Mouse (Mus musculus): ENCODE results near the gene Abcg5.

Abcg5 gene

DNA sequence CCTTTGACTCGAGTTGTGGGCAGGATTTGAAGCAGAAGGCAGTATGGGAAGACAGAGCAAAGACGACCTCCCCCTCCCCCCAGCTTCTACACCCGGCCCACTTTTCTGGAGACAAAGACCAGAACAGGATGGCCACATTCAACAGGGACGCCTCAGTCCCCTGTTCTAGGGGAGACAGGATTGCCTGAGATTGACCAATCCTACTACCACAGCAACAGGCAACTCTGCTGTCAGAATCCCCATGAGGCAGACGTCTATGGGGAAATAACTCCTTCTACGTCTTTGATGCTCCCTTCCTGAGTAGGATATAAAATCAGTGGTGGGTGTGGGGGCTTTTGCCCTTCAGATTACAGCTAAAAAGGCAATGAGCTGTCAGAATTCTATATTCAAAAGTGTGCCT lies 1.5 kb upstream of the Abcg5 start:
- no peak for DNase-seq

DNA sequence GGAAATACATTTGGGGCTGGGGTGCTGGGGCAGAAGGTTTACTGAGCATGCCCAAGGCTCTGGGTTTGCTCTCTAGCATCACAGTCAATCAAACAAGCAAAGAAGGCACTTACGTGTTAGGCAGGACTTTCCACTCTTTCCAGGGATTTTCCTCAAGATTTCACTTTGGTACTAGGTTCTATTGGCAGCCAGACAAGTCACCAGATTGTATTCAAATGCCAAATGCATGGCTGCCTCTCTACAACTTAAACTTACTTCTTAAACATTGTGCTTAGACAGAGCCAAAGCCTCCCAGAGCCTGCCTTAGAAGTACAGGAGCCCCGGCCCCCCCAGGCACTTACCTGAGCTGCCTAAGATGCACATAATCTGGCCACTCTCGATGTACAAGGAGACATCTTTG lies 1.1 kb downstream of the Abcg5 start:
- DNase-seq, result no peak

DNA sequence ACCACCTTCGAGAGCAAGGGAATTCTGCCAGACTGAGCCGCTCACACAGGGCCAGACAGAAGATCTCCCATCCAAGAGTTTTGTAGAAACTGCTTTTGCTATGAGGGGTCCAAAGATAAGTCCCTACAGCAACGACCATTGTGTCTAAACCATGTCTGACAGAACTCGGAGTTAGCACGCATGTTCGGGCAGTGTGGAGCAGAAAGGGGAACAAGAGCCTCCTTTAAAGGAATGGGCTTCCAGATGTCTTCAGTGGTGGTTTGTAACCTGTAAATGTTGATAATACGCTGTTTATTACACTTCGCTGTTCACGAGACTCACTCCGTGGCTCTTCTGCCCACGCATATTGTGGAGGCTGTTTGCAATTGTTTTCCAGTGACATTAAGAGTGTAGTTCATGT lies 5.2 kb downstream of the Abcg5 start:
- DNase-seq, result no peak

DNA sequence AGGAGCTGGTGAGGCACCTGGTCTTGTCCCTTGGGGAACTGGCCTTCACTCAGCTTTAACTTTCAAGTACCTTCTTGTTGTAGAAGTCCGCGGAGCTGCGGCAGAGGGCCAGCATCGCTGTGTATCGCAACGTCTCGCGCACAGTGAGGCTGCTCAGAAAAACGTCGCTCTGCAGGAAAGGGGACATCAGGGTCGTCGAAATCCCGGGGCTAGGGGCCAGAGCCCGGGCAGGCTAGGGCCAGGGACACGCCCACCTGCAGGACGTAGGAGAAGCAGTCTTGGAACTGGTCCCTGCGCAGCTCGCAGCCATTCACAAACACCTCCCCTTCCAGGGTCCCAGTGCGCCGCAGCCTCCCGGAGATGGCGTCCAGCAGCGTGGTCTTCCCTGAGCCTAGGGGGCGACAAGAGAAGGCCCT lies 6.9 kb downstream of the Abcg5 start, which contains the start of gene Abcg8:
TSS of gene Abcg8 (plus strand) at position 352 of the 416 bp plus-strand sequence.
- DNase-seq, result peak; percentile 61

DNA sequence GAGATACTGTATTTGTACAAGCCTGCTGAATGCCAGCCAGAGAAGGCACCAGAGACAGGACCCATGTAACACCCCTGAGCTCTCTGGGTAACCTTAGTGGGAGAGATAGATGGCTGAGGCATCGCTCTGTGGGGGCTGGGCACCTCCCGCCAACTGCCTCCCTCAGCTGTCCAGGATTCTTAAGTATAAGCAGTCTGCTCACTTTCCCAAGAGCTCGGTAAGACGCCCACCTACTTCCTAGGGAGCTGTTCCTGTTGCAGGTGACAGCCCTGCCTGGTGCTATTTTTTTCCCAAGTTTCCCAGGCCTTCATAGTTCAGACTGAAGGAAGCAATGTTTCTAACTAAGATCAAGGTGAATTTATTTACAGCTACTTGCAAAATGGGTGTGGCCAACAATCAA lies 7.6 kb downstream of the Abcg5 start:
- no peak for DNase-seq

DNA sequence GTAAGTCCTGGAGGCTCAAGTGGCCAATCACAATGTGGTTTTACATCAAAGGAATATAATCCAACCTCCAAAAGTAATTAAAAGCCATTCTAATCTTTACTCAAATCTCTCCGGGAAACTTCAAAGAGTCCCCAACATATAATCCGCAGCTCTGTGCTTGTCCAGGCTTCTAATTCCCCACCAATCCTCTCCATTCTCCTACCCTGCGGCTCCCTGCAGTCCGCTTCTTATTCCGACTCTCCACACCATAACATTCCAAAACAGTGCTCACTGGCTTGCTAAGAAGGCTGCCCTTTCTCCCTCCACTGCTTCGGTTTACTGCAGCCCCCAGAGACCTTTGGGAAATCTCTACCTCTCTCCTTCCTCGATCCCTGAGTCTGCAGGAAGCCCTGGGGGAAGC lies 8.8 kb downstream of the Abcg5 start:
- DNase-seq, result no peak

DNA sequence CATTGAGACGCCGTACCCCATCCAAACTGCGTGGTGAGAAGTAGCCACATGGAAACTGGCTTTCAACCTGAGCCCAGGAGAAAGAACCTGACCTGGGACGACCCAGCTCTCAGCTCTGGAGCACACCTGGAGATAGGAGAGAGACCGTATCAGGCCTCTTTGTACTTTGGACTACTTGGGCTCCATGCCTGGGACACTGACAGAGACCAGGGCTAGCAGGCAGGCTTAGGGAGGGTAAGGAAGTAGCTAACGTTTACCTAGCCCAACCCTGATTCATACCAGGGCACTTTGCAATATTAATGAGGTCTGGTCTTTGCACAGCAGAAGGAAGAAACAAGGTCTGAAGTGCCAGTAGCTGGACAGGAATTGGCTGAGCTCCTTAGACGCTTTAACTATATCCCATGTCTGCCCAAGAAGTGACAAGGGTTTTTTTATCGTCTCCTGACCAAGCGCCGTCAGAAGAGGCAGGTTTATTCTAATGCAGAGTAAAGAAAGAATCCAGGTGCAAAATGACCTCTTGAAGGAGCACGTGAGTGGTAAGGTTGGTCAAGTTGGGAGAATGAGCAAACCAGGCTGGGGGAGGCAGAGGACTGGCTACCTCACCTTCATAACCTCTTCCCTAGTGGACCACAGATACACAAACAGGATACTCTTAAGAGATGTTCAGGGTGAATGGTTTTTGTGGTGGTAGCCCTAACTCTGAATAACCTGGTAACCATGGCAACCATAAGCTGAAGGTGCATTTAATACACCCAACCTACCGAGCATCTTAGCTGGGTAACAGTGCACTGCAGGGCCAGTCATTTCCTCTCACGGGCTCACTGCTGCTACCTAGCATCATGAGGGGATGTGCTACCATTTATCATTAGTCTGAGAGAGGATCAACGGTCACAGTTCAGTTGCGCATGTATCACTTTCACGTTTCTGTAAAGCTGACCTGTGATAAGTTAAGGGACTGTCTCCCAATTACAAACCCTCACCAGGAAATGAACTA lies 10.1 kb downstream of the Abcg5 start:
- peak; percentile 45 for DNase-seq

DNA sequence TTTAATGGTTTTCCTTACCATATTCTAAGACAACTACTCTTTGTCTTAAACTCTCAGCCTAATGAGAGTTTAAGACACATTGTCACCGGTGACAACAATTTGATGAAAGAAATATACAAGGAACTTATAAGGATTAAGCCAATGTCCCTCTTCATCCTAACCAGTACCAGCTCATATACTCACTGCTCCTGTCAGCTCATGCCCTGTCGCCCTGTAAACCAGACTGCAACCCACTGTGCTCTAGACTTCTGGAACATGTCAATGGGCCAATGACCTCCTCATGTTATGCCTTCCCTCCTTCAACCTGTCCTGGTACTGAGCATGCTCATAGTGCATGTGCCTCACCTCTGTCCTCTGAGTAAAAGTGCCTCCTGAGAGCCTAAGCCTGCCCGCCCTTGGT lies 15.0 kb downstream of the Abcg5 start:
- no peak for DNase-seq

DNA sequence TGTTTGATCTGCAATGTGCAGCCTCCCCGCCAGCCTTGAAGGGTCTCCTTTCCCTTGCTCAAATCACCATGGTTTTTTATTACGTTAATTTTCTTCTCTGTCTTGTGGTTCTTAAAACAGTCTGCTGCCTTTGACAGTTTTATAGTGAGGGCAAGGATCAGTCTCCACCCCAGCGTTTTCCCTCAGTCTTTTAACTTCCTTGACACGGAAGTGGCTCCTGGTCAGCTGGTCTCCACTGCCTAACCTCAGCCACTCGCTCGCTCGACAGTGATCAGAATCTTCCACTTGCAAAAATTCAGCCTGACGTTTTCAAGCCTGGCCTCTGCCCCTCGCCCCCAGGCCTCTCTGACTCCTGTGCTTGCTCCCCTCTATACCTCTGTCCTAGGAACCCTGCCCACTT lies 17.1 kb downstream of the Abcg5 start:
- peak; percentile 44 for DNase-seq

DNA sequence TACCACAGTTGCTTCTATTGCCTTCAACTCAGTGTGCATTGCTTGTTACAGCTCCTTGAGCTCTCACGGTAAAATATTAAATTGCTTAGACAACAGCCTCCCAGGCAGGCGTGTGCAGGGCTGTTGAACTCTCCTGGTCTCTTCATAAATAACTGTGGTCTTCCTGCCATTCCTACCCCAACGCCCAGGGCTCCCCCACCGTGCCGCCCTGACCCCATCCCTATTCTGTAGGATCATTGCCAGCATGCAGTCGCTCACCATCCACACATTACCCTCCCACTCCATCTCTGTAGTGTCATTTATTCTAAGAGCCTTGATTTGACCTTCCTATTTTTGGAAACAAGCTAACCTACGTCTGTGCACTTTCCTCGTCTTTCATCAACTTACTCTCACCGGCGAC lies 17.8 kb downstream of the Abcg5 start:
- DNase-seq, result no peak

DNA sequence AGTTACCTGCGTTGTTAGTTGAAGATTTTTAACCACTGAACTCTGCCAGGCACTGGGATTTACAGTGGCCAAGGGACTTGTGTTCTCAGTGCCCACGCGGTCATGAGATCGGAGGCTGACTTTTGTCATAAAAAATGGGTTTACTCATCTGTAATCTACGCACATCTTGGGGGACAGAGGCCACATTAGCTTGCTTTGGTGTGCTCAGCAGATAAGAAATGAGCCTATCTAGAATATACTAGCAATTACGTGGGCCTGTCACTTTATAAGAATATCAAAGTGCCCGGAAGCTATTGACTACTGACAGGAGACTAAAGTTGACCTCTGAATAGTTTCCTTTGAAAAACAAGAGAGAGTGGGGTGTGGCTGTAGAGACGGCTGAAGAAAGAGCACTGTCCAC lies 23.9 kb downstream of the Abcg5 start:
- no peak for DNase-seq

DNA sequence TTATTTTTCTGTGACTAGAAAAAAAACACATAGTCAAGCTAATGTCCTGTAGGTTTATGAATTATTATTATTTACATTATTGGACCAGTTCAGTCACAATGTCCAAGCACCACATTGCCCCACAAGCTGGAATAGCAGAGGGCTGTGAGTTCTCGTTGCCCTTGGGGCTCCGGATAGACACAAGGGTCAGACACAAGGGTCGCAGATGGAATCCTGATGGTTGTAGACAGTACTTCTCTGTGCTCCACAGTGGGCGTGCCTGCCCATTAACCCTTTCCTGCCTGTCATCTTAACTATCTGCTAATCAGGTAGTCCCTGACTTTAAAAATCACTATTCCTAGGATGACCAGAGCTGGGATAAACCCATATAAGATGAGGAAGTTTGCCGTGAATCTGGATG lies 24.6 kb downstream of the Abcg5 start:
- no peak for DNase-seq

DNA sequence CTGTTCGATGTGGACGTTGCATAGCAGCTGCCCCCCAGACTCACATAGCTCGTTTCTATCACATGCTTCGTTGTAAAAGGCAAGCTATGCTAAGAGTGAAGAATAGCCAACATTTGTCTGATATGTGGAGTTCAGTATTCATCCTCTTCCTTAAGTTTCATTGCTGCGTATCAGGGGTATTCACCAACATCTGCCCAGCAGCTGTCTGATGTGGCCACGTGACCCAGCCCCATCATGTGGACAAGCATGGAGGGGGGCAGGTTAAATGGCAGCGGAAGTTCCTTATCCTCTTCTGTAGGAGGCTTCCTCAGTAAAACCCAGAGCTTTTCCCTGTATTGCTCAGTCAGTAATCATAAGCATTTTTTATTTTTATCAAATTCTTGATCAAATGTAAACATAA lies 25.0 kb downstream of the Abcg5 start:
- DNase-seq, result no peak

DNA sequence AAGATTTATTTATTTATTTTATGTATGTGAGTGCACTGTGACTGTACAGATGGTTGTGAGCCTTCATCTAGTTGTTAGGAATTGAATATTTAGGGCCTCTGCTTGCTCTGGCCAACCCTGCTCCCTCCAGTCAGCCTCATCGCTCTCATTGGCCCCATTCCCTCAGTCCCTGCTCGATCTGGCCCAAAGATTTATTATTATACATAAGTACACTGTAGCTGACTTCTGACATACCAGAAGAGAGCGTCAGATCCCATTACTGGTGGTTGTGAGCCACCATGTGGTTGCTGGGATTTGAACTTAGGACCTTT lies 25.4 kb downstream of the Abcg5 start:
- no peak for DNase-seq

DNA sequence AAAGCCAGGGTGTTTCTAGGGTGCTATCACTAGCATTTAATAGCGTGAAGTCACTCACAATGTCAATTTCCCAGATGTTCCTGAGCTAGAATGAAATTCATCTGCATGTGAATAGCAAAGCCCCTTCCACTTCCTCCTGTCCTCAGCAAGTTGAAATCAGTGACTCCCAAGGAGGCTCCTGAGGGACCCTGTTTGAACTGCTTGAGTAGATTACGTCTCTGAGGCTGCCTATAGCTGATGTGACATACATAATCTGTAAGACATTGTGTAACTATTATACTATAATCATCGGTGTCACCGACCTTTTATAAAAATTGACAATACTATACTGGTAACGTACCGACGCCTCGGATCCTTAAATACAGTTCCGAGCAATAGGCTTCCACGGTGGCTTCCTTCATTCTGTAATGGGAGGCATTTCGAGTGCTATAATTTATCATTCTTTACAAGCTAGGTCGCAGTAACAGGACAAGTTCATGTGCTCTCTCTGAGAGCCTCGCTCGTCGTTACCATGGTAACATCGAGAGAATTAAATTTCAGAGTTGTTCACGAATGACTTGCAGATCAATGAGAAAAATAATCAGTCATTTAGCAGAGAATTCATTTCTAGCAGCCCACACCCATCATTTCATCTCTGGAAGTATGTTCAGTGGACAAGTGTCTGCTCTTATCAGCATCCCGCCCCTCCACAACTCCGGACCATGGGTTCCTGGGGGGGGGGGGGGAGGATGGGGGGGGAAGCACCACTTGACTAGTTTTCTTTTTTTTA lies 26.0 kb downstream of the Abcg5 start:
- no peak for DNase-seq

DNA sequence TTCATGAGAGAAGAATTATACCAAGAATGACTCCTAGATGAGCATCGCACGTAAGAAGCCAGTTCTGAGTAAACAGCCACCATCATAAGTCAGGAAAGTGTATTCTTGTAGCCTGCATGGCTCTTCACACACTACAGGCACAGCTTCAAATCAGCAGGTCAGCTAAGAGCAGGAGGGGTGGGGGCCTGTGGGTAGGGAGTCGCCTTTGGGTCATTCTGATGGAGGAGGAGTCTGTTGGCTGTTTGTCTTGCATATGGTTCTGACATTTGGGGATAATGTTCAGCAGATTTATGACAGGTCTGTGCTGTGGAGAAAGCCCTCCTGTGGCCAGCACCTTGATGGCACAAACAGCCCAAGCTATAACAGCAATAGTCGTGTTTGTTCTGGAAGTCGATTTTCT lies 26.6 kb downstream of the Abcg5 start:
- no peak for DNase-seq

DNA sequence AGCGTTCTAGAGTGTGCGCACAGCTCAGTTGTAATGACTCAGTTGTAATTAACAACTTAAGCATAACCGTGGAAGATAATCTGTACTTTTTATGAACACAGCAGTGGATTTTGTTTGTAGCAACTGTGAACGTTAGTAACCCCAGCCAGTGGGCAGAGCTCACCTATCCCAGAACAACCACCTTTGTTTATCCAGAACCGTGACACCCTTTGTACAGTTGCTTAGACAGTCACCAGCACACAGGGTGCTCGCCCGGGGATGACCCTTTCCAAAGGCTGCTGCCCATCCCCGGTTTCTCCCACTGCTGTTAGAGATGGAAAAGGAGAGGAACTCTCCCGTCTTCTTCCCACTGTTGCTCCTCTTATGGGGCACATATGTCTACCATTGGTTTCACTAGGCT lies 29.3 kb downstream of the Abcg5 start:
- DNase-seq, result no peak

DNA sequence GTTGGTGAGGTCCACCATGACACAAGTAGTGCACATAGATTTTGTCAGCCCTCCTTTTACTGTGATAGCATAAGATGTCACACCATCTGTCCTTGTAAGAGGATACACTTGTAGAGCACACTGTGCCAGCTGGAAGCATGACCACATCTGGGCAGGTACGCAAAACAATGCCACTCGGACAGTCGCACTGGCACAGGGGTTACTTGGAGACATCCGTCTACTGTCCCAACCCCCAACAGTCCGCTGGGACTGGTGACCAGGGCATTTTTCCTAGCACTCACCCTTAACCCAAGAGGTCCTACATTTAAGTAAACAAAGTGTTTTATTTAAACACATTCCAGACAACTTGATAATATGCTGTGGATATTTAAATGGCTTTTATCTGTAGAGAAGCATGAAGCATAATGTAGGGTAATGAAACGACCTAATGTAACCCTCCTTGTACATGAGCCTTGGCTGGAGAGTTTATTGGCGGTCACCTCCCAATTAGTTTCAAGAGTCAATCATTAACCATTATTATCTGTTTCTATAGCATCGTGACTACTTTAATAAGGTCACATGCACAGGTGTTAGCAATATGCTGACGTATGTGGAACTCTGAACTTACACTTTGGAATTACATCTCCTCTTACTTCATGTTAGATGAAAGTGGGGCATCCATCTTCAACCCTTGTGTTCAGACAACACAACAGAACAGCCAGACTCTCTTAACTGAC lies 32.4 kb downstream of the Abcg5 start:
- DNase-seq, result peak; percentile 4

DNA sequence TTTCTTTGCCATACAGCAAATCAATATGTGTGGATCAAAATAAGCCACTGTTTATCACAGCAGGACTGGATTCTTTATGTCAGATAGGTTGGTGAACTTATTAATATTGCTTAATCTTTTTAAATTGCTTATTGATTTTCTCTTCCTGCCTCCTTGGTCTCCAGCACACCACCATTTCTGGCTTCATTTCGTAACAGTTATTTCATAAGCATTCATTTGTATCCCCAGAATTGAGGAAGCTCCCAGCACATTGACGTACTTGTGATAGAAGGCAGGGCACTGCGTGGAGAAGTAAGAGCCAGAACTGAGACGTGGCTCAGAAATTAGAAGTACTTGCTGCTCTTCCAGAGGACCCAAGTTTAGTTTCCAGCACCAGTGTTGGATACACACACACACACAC lies 35.2 kb downstream of the Abcg5 start:
- no peak for DNase-seq

DNA sequence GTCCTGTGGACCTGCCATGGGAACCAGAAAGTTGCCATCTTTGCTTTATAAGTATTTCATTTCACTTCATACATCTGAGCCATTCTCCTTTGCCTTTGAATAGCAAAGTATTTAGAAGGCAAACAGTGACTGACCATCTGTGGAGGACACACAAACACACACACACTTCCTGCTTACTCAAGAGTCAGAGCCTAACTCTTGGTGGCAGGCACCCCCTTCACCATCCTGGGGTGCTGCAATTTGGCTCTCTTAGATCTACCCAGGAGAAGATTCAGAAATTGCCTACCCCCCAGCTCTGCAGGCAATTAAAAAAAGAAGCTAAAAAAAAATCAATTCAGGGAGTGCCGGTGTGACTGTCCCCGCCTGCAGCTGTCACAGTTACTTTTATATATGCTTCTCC lies 36.3 kb downstream of the Abcg5 start:
- no peak for DNase-seq

DNA sequence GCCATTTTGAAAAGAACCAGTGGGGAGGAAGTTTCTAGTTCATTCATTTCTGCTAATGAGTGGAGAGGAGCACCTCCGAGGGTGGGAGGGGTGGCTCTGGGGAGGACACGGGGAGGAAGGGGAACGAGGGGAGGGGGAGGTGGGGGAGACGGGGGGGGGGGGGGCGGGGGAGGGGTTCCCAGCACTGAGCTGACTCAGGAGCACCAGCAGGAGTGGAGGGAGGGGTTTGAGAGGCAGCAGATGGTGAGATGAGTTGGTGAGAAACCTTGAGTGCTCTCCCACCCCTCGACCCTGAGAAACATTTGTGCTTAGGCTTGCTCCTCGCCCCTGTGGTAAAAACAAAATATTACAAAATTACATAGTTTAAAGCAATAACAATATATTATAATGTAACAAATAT lies 36.9 kb downstream of the Abcg5 start:
- peak; percentile 3 for DNase-seq

DNA sequence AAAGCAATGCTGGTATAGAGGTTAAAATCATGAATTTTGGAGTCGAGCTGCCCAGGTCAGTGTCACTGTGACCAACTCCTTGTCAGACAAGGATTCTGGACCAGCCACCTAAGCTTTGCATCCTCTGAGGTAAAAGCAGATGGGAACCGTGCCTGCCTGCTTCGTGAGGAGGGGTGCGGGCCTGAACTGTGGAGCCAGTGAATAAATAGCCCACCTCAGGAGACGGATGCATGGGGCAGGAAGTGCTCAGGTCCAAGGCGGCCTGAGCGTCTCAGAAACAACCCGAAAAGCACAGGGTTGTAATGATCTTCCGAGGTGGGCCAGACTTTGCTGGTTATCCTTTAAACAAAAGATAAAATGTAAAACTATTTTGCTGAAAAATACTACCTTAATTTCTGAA lies 37.7 kb downstream of the Abcg5 start:
- peak; percentile 5 for DNase-seq

DNA sequence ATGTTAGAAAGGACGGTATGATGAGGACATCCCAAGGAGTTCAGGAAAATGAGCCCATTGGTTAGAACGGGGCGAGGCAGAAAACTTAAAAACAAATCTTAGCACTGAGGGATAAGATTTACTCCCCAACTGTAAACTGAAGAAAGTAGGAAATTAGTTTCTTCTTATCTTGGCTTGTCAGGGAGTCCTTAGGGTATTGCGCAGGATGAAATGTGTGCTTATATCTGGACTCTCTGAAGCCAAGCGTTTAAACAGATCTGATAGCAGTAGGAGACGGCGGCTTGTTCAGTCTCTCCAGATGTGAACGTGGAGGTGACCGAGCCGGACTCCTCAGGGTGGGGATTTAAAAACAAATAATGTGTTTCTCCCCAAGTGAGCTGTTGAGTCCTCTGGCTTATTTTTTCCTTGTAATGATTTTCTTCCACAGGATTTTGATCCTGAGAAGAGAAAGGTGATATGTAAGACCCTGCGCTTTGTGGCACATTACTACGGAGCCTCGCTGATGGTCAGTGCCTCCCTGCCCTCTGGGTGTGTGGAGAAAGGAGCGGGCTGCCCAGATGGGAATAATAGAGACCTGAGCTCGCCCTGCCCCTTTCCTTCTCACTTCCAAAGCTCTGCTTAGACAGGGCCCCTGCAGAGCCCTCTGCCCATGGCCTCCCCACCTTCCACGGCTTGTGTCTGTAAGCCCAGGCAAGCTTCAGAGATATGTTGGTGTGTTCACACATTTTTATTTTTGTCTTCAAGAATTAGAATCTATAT lies 38.3 kb downstream of the Abcg5 start:
- peak; percentile 23 for DNase-seq

Data from kidney, postnatal 10 days (tissue).